Mouse (Mus musculus): ENCODE data around the gene Rflnb. TPM values are rescaled to one million over a fixed set of nuclear protein-coding genes. Genes with fewer than 3 reads are reported as not detected.

The Rflnb gene
- polyA plus RNA-seq, 1 experiment from 2014 or later: 8.1 TPM

- no peaks in the 10 kb centered on the region for H3K4me1 ChIP-seq (ENCODE audit: control insufficient read depth, insufficient read depth, low read length)
- H3K27me3 ChIP-seq (ENCODE audit: control insufficient read depth, insufficient read depth, low read length): no peaks in the 10 kb centered on the region
- no peak overlapping the region for H3K27ac ChIP-seq (ENCODE audit: low read depth, low read length)
- H3K9me3 ChIP-seq (ENCODE audit: control insufficient read depth, low read length): no peaks in the 10 kb centered on the region
- H3K4me2 ChIP-seq (ENCODE audit: low read depth, low read length): no peak overlapping the region
- no peaks in the 10 kb centered on the region for H3K36me3 ChIP-seq (ENCODE audit: control insufficient read depth, insufficient read depth, low read length)
- H3K4me3 ChIP-seq (ENCODE audit: low read depth, low read length): no peak overlapping the region
- no peak overlapping the region for H3K9ac ChIP-seq (replicated peaks; ENCODE audit: low read depth, low read length)
- ATAC-seq (ENCODE audit: low read depth): no peak
- WGBS: 65% methylated on average over 1 of the region's 1 CpGs
Measured at GRCm38 (mm10) chr11:75984581-75984980, 43.0 kb downstream of the Rflnb start.

GRCm38 (mm10) chr11:75983194-75983593 lies 44.4 kb downstream of the Rflnb start:
- Histone ChIP-seq H3K36me3 (ENCODE audit: control insufficient read depth, insufficient read depth, low read length) (no peaks in the 10 kb centered on the region), H3K4me1 (ENCODE audit: control insufficient read depth, insufficient read depth, low read length) (no peaks in the 10 kb centered on the region), H3K4me3 (ENCODE audit: low read depth, low read length) (no peak overlapping the region), H3K9ac (replicated peaks; ENCODE audit: low read depth, low read length) (no peak overlapping the region), H3K9me3 (ENCODE audit: control insufficient read depth, low read length) (no peaks in the 10 kb centered on the region), H3K27me3 (ENCODE audit: control insufficient read depth, insufficient read depth, low read length) (no peaks in the 10 kb centered on the region), H3K4me2 (ENCODE audit: low read depth, low read length) (no peak overlapping the region), H3K27ac (ENCODE audit: low read depth, low read length) (no peak overlapping the region)
- 73% methylated on average over 4 of the region's 4 CpGs for WGBS
- ATAC-seq (ENCODE audit: low read depth): no peak

DNA sequence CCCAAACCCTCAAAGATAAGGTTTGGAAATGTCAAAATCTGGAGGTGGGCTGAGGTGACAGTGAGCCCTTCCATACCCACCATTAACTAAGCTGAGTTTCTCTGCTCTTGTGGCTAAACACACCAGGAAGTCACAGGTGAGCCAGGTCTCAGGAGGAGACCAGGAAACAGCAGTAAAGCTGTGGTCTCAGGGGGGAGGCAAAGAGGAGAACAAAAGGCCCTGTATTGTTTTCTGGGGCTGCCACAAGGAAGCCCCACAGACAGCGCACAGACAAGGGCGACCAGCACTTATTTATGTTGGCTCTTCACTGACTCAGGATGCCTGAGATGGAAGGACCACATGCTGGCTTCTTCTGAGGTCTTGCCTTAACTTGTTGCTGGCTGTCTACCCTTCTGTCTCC lies 47.2 kb downstream of the Rflnb start:
- ATAC-seq (ENCODE audit: low read depth): no peak
- H3K4me2 ChIP-seq (ENCODE audit: low read depth, low read length): no peak overlapping the region
- no peaks in the 10 kb centered on the region for H3K27me3 ChIP-seq (ENCODE audit: control insufficient read depth, insufficient read depth, low read length)
- H3K4me1 ChIP-seq (ENCODE audit: control insufficient read depth, insufficient read depth, low read length): no peaks in the 10 kb centered on the region
- H3K27ac ChIP-seq (ENCODE audit: low read depth, low read length): no peak overlapping the region
- H3K9ac ChIP-seq (replicated peaks; ENCODE audit: low read depth, low read length): no peak overlapping the region
- no peak overlapping the region for H3K4me3 ChIP-seq (ENCODE audit: low read depth, low read length)
- no peaks in the 10 kb centered on the region for H3K9me3 ChIP-seq (ENCODE audit: control insufficient read depth, low read length)
- WGBS: 21% methylated on average over 2 of the region's 2 CpGs
- H3K36me3 ChIP-seq (ENCODE audit: control insufficient read depth, insufficient read depth, low read length): no peaks in the 10 kb centered on the region

DNA sequence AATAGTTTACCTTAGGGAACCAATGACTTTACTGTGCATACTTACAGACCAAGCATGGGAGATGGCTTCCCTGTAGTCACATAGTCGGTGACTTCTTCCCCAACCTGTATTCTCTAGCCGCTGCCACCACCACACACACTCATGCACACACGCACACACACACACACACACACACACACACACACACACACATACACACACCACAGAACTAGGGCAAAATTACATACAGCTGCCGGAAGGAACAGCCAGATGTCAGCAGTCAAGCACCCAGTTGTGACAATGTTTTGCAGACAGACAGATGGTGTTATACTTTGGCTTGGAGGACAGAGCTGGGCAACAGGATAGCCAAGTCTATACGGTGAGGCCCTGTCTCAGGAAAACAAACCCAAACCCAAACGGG lies 49.5 kb downstream of the Rflnb start:
- Histone ChIP-seq H3K9me3 (ENCODE audit: control insufficient read depth, low read length) (no peaks in the 10 kb centered on the region), H3K4me1 (ENCODE audit: control insufficient read depth, insufficient read depth, low read length) (no peaks in the 10 kb centered on the region), H3K4me3 (ENCODE audit: low read depth, low read length) (no peak overlapping the region), H3K27me3 (ENCODE audit: control insufficient read depth, insufficient read depth, low read length) (no peaks in the 10 kb centered on the region), H3K27ac (ENCODE audit: low read depth, low read length) (no peak overlapping the region), H3K4me2 (ENCODE audit: low read depth, low read length) (no peak overlapping the region), H3K9ac (replicated peaks; ENCODE audit: low read depth, low read length) (no peak overlapping the region), H3K36me3 (ENCODE audit: control insufficient read depth, insufficient read depth, low read length) (no peaks in the 10 kb centered on the region)
- WGBS: 82% methylated on average over 6 of the region's 6 CpGs
- no peak for ATAC-seq (ENCODE audit: low read depth)

DNA sequence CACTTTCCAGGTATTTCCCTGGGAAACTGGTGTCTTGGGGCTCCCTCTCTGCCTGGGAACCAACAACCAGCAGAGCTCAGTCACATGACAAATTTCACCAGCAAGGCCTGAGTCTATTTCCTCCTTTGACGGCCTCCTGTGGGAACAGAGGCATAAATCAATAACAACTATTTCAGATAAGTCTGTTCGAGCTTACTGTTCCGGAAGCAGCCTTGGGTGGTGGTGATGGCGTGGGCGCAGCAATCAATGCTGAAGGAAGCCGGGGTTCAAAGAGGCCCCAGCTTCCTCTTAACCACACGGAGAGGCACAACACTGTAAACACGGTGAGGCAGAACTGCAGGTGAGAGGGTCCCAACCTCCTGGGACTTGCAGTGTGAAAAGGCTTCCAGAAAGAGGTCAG lies 50.8 kb downstream of the Rflnb start:
- no peak overlapping the region for H3K27ac ChIP-seq (ENCODE audit: low read depth, low read length)
- 60% methylated on average over 8 of the region's 8 CpGs for WGBS
- H3K9ac ChIP-seq (replicated peaks; ENCODE audit: low read depth, low read length): no peak overlapping the region
- no peak overlapping the region for H3K4me3 ChIP-seq (ENCODE audit: low read depth, low read length)
- H3K9me3 ChIP-seq (ENCODE audit: control insufficient read depth, low read length): no peaks in the 10 kb centered on the region
- no peak overlapping the region for H3K4me2 ChIP-seq (ENCODE audit: low read depth, low read length)
- no peaks in the 10 kb centered on the region for H3K27me3 ChIP-seq (ENCODE audit: control insufficient read depth, insufficient read depth, low read length)
- H3K4me1 ChIP-seq (ENCODE audit: control insufficient read depth, insufficient read depth, low read length): no peaks in the 10 kb centered on the region
- no peaks in the 10 kb centered on the region for H3K36me3 ChIP-seq (ENCODE audit: control insufficient read depth, insufficient read depth, low read length)
- no peak for ATAC-seq (ENCODE audit: low read depth)

GRCm38 (mm10) chr11:75973988-75974387 lies 53.6 kb downstream of the Rflnb start:
- H3K36me3 ChIP-seq (ENCODE audit: control insufficient read depth, insufficient read depth, low read length): no peaks in the 10 kb centered on the region
- H3K4me3 ChIP-seq (ENCODE audit: low read depth, low read length): no peak overlapping the region
- no peak overlapping the region for H3K4me2 ChIP-seq (ENCODE audit: low read depth, low read length)
- H3K9ac ChIP-seq (replicated peaks; ENCODE audit: low read depth, low read length): no peak overlapping the region
- no peaks in the 10 kb centered on the region for H3K4me1 ChIP-seq (ENCODE audit: control insufficient read depth, insufficient read depth, low read length)
- H3K27me3 ChIP-seq (ENCODE audit: control insufficient read depth, insufficient read depth, low read length): no peaks in the 10 kb centered on the region
- WGBS: 83% methylated on average over 1 of the region's 1 CpGs
- no peak for ATAC-seq (ENCODE audit: low read depth)
- no peaks in the 10 kb centered on the region for H3K9me3 ChIP-seq (ENCODE audit: control insufficient read depth, low read length)
- no peak overlapping the region for H3K27ac ChIP-seq (ENCODE audit: low read depth, low read length)

GRCm38 (mm10) chr11:75972916-75973567 lies 54.5 kb downstream of the Rflnb start:
- 32% methylated on average over 7 of the region's 7 CpGs for WGBS
- Histone ChIP-seq H3K4me1 (ENCODE audit: control insufficient read depth, insufficient read depth, low read length) (no peaks in the 10 kb centered on the region), H3K27me3 (ENCODE audit: control insufficient read depth, insufficient read depth, low read length) (no peaks in the 10 kb centered on the region), H3K4me3 (ENCODE audit: low read depth, low read length) (no peak overlapping the region), H3K36me3 (ENCODE audit: control insufficient read depth, insufficient read depth, low read length) (no peaks in the 10 kb centered on the region), H3K4me2 (ENCODE audit: low read depth, low read length) (no peak overlapping the region), H3K9me3 (ENCODE audit: control insufficient read depth, low read length) (no peaks in the 10 kb centered on the region), H3K9ac (replicated peaks; ENCODE audit: low read depth, low read length) (no peak overlapping the region), H3K27ac (ENCODE audit: low read depth, low read length) (no peak overlapping the region)
- ATAC-seq (ENCODE audit: low read depth): no peak

- Histone ChIP-seq H3K36me3 (ENCODE audit: control insufficient read depth, insufficient read depth, low read length) (no peaks in the 10 kb centered on the region), H3K27me3 (ENCODE audit: control insufficient read depth, insufficient read depth, low read length) (no peaks in the 10 kb centered on the region), H3K4me2 (ENCODE audit: low read depth, low read length) (no peak overlapping the region), H3K4me3 (ENCODE audit: low read depth, low read length) (no peak overlapping the region), H3K4me1 (ENCODE audit: control insufficient read depth, insufficient read depth, low read length) (no peaks in the 10 kb centered on the region), H3K9ac (replicated peaks; ENCODE audit: low read depth, low read length) (no peak overlapping the region), H3K9me3 (ENCODE audit: control insufficient read depth, low read length) (no peaks in the 10 kb centered on the region), H3K27ac (ENCODE audit: low read depth, low read length) (no peak overlapping the region)
- WGBS: 87% methylated on average over 3 of the region's 3 CpGs
- no peak for ATAC-seq (ENCODE audit: low read depth)
Measured at GRCm38 (mm10) chr11:75972188-75972587, 55.4 kb downstream of the Rflnb start.

DNA sequence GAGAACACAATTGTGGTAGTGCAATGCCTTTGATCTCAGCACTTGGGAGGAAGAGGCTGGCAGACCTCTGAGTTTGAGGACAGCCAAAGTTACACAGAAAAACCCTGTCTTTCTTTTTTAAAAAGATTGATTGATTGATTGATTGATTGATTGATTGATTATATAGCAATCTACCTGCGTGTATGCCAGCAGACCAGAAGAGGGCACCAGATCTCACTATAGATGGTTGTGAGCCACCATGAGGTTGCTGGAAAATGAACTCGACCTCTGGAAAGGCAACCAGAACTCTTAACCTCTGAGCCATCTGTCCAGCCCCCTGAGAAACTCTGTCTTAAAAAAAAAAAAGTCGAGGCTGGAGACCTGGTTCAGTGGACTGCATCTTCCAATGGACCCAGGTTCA lies 57.0 kb downstream of the Rflnb start:
- Histone ChIP-seq H3K9ac (replicated peaks; ENCODE audit: low read depth, low read length) (no peak overlapping the region), H3K9me3 (ENCODE audit: control insufficient read depth, low read length) (no peaks in the 10 kb centered on the region), H3K27ac (ENCODE audit: low read depth, low read length) (no peak overlapping the region), H3K4me3 (ENCODE audit: low read depth, low read length) (no peak overlapping the region), H3K4me1 (ENCODE audit: control insufficient read depth, insufficient read depth, low read length) (peaks cover 12% of the 10 kb centered on the region), H3K4me2 (ENCODE audit: low read depth, low read length) (no peak overlapping the region), H3K36me3 (ENCODE audit: control insufficient read depth, insufficient read depth, low read length) (no peaks in the 10 kb centered on the region), H3K27me3 (ENCODE audit: control insufficient read depth, insufficient read depth, low read length) (0 out of 2 replicates have a peak, but pooled peaks cover 2% of the 10 kb centered on the region)
- ATAC-seq (ENCODE audit: low read depth): no peak
- WGBS: 25% methylated on average over 3 of the region's 3 CpGs
